Mouse (Mus musculus) forebrain, embryonic 13.5 days (tissue): Measurements from ENCODE around the gene Kras. TPM values are rescaled to one million over a fixed set of nuclear protein-coding genes. Genes with fewer than 3 reads are reported as not detected.

Experiments
- ATAC-seq: fragments of 200-750 bp; cut with Nextera tagmentation; 2 replicates; pipeline ENCODE4 v1.8.0; 2017
- H3K27ac ChIP-seq: fragments of 300-500 bp; sonication (generic); 2 replicates; pipeline ENCODE4 v1.5.1; 2015; ENCODE audit warnings: inconsistent platforms, mild to moderate bottlenecking, moderate library complexity
- H3K27me3 ChIP-seq: fragments of 300-500 bp; sonication (generic); 2 replicates; pipeline ENCODE4 v1.6.1; 2015; ENCODE audit warnings: mild to moderate bottlenecking, inconsistent platforms
- H3K36me3 ChIP-seq: fragments of 300-500 bp; sonication (generic); 2 replicates; pipeline ENCODE4 v1.6.1; 2015; ENCODE audit warnings: mild to moderate bottlenecking, inconsistent platforms; ENCODE audit not compliant: poor library complexity, severe bottlenecking
- H3K4me1 ChIP-seq: fragments of 300-500 bp; sonication (generic); 2 replicates; pipeline ENCODE4 v1.6.1; 2015; ENCODE audit warnings: inconsistent platforms
- H3K4me2 ChIP-seq: fragments of 300-500 bp; sonication (generic); 2 replicates; pipeline ENCODE4 v1.6.1; 2015; ENCODE audit warnings: inconsistent platforms, mild to moderate bottlenecking, moderate library complexity
- H3K4me3 ChIP-seq: fragments of 300-500 bp; sonication (generic); 2 replicates; pipeline ENCODE4 v1.5.1; 2015; ENCODE audit warnings: mild to moderate bottlenecking, inconsistent platforms
- H3K9ac ChIP-seq: fragments of 300-500 bp; sonication (generic); 2 replicates; pipeline ENCODE4 v1.6.1; 2015; ENCODE audit warnings: mild to moderate bottlenecking, inconsistent platforms
- H3K9me3 ChIP-seq: fragments of 300-500 bp; sonication (generic); replicated peaks from 2 replicates; pipeline ENCODE4 v1.6.1; 2016; ENCODE audit warnings: inconsistent platforms
- WGBS: fragments of 180-500 bp; shearing (Covaris S2); methylation state at CpG from one replicate; pipeline ENCODE4 v1.1.7; 2015; 5-methylcytosine and 5-hydroxymethylcytosine counted together
- polyA plus RNA-seq: library from polyadenylated mRNA; unstranded; fragments of >200 nt; fragmentation: Nextera tagmentation; extraction: Ambion mirVana; gene quantifications from 2 replicates; pipeline ENCODE4 v1.2.1, GENCODE M21; 2015

Kras gene
- 107 and 114 TPM in 2 replicates for polyA plus RNA-seq

DNA sequence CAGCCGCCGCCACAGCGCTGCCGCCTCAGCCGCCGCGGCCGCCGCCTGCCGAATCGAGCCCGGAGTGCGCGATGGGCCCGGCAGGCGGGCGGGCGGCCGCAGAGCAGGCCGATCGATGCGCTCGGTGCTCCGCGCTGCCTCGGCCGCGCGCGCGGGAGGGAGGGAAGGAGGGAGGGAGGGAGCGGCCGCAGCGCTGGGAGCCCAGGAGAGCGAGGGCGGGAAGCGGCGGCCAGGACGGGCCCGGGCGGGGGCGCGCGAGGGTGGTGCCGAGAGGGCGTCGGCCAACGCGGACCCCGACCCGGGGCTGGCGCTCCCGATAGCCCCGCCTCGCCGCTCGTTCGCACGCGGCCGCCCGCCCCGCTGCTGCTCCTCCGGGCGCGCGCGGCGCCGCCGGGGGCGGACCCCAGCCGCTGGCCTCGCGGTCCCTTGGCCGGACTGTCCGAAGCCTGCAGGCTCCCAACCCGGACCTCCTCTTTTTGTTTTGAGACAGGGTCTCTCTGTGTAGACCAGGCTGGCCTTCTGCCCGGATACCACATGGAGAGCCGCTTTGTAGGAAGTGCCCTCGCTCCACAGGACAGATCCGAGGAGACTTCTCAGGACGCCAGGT is at the start of gene Kras:
Gene Kras, minus strand, starts transcription at position 55 of the 607 bp plus-strand sequence.
- peak within 1 kb of the TSS; percentile 95 for H3K9ac ChIP-seq
- peaks cover 7% of the 10 kb centered on the region for H3K36me3 ChIP-seq
- no peaks in the 10 kb centered on the region for H3K9me3 ChIP-seq
- H3K4me3 ChIP-seq, result peak within 1 kb of the TSS; percentile 95
- whole genome bisulfite sequencing, result 0% methylated on average over 50 of the region's 83 CpGs
- peak within 1 kb of the TSS; percentile 88 for H3K27ac ChIP-seq
- ATAC-seq, result peak; percentile 91
- H3K4me1 ChIP-seq, result peaks cover 29% of the 10 kb centered on the region
- H3K4me2 ChIP-seq, result peak within 1 kb of the TSS; percentile 83
- 0 out of 2 replicates have a peak, but pooled peaks cover 7% of the 10 kb centered on the region for H3K27me3 ChIP-seq

DNA sequence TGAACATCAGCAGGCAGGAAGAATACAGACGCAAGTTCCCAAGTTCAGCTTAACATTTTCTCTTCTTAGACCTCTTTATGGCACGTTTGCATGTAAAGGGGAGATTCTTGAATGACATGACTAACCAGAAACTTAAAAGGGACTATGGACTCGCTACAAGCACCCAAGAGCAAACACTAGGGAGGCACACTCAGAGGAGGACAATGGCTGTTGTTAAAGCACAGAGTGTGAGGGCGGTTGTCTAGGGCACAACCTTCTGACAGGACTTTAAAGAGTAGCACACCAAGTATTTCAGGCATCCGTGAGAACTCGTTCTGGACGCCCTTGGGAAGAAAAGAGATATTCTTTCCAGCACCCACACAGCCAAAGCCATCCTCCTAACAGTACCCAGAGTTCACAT is 47.6 kb upstream of the Kras start:
- no peak overlapping the region for H3K4me3 ChIP-seq
- no peaks in the 10 kb centered on the region for H3K9me3 ChIP-seq
- H3K27ac ChIP-seq, result no peak overlapping the region
- H3K4me2 ChIP-seq, result no peak overlapping the region
- 0 out of 2 replicates have a peak, but pooled peaks cover 5% of the 10 kb centered on the region for H3K4me1 ChIP-seq
- no peak overlapping the region for H3K9ac ChIP-seq
- H3K36me3 ChIP-seq, result no peaks in the 10 kb centered on the region
- H3K27me3 ChIP-seq, result no peaks in the 10 kb centered on the region
- WGBS, result 70% methylated on average over 7 of the region's 7 CpGs
- ATAC-seq, result no peak

DNA sequence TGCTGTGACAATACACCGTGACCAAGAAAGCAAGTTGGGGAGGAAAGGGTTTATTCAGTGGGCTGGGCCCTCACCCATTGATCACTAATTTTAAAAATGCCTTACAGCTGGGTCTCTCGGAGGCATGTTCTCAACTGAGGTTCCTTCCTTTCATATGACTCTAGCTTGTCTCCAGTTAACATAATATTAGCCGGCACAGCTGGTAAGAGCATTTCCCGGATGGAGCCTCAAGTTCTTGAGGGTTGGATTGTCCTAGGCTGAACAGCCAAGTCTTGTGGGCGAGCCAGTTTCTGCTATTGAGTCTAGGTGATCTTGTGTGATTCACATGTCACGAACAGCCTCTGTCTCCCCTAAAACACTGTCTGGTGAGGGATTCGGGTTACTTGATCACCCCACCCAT is 46.9 kb upstream of the Kras start:
- WGBS, result 92% methylated on average over 7 of the region's 7 CpGs
- H3K36me3 ChIP-seq, result no peaks in the 10 kb centered on the region
- no peak overlapping the region for H3K27ac ChIP-seq
- H3K9me3 ChIP-seq, result no peaks in the 10 kb centered on the region
- ATAC-seq, result no peak
- no peak overlapping the region for H3K4me2 ChIP-seq
- no peak overlapping the region for H3K4me3 ChIP-seq
- H3K4me1 ChIP-seq, result 0 out of 2 replicates have a peak, but pooled peaks cover 5% of the 10 kb centered on the region
- H3K9ac ChIP-seq, result no peak overlapping the region
- H3K27me3 ChIP-seq, result no peaks in the 10 kb centered on the region

DNA sequence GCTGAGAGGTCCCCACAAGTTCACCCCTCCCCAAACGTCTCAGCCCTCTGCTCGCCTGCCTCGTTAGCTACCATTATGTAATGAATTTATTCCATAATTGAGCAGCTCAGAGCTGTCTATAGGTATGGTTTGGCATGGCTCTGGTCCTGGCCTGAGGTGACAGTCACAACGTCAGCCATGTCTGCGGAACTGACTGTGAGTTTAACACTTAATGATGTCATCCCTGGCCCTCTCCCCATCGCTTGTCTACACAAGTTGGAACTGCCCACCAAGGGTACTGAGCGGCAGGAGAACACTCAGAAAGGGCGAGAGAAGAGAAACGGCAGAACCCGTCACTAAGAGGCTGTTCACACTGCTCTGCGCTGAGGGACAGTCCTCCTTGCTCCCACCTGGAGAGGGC is 45.1 kb upstream of the Kras start:
- peak; percentile 50; the same call in 1 of the 2 replicates for ATAC-seq
- H3K27ac ChIP-seq, result no peak overlapping the region
- H3K4me1 ChIP-seq, result 0 out of 2 replicates have a peak, but pooled peaks cover 5% of the 10 kb centered on the region
- WGBS, result 55% methylated on average over 11 of the region's 11 CpGs
- no peak overlapping the region for H3K9ac ChIP-seq
- no peaks in the 10 kb centered on the region for H3K9me3 ChIP-seq
- no peaks in the 10 kb centered on the region for H3K36me3 ChIP-seq
- H3K27me3 ChIP-seq, result no peaks in the 10 kb centered on the region
- H3K4me3 ChIP-seq, result no peak overlapping the region
- no peak overlapping the region for H3K4me2 ChIP-seq

DNA sequence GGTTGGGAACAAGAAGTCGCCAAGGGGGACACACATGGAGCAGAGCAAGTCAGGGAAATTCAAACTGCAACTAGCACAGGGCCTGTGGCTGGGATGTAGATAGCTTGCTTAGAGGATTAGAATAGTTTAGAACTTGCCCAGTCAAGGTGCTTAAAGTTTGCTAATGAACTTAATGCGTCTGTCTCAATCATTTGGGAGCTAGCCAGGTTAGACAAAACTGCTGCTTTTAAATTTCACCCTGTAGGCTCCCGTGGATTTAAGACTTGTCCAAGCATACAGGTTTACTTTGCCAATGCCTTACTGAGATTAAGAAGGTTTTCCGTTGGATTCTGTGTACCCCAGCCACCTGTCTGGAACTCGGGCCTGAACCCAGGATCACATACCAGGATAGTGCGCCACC is 43.1 kb upstream of the Kras start:
- Histone ChIP-seq H3K9ac (no peak overlapping the region), H3K27ac (no peak overlapping the region), H3K4me2 (no peak overlapping the region), H3K4me1 (0 out of 2 replicates have a peak, but pooled peaks cover 5% of the 10 kb centered on the region), H3K27me3 (no peaks in the 10 kb centered on the region), H3K9me3 (no peaks in the 10 kb centered on the region), H3K36me3 (no peaks in the 10 kb centered on the region), H3K4me3 (no peak overlapping the region)
- WGBS, result 76% methylated on average over 6 of the region's 6 CpGs
- ATAC-seq, result no peak

DNA sequence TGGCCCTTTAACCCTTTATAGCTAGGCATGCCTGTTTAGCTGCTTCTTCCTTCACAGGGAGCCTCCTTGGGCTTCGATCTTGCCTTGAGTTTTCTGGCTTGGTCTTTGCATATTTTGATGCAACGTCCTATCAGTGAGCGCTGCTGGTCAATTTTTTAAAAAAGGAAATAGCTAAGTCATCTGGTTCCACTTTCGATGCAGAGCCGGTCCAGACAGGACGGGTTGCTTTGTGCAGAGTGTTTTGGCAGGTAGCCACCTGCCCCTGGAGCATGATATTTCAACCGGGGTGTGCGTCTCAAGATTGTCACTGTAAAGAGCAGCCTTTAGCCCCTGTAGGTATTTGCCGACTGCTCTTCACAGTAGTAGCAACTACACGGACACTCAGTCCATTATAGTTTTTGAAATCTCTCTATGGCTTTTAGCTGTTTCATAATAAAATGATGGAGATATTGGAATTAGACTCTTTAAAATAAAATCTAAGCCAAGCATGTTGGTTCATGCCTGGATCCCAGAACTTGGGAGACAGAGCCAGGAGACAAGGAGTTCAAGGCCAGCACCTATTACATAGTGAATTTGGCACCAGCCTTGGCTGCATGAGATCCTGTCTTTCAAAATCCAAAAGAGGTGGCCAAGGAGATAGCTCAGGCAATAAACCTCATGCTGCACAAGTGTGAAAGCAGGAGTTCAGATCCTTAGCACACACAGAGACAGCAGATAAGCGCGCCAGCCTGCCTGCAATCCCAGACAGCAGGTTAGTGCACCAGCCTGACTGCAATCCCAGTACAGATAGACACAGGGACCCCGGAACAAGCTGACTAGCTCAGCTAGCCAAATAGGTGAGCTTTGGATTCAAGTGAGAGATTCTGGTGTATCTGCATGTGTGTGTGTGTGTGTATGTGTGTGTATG is 41.6 kb upstream of the Kras start:
- Histone ChIP-seq H3K9ac (no peak overlapping the region), H3K27ac (no peak overlapping the region), H3K27me3 (no peaks in the 10 kb centered on the region), H3K9me3 (no peaks in the 10 kb centered on the region), H3K36me3 (no peaks in the 10 kb centered on the region), H3K4me1 (0 out of 2 replicates have a peak, but pooled peaks cover 5% of the 10 kb centered on the region), H3K4me3 (no peak overlapping the region), H3K4me2 (no peak overlapping the region)
- WGBS, result 84% methylated on average over 13 of the region's 13 CpGs
- no peak for ATAC-seq

DNA sequence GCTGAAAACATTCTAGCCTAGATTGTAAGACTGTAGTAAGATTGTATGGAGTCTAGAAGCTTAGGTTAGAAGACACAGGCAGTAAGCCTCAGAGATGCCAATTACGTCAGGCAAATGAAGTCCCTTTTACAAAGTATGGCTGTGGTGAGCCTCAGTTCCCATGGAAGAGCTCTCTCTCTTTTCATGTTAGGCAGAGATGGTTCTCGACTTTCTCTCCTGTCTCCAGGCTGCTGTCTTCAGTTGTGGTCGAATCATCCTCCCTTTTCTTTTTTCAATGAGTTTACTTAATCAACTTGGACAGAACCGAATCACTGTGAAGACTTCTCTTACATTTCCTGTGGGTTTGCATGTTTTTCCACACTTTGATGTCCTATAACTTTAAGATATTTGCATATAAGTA is 35.6 kb upstream of the Kras start:
- H3K27me3 ChIP-seq, result no peaks in the 10 kb centered on the region
- no peaks in the 10 kb centered on the region for H3K9me3 ChIP-seq
- no peaks in the 10 kb centered on the region for H3K36me3 ChIP-seq
- no peak for ATAC-seq
- H3K4me2 ChIP-seq, result no peak overlapping the region
- H3K9ac ChIP-seq, result no peak overlapping the region
- no peaks in the 10 kb centered on the region for H3K4me1 ChIP-seq
- 84% methylated on average over 4 of the region's 4 CpGs for WGBS
- no peak overlapping the region for H3K4me3 ChIP-seq
- H3K27ac ChIP-seq, result no peak overlapping the region

DNA sequence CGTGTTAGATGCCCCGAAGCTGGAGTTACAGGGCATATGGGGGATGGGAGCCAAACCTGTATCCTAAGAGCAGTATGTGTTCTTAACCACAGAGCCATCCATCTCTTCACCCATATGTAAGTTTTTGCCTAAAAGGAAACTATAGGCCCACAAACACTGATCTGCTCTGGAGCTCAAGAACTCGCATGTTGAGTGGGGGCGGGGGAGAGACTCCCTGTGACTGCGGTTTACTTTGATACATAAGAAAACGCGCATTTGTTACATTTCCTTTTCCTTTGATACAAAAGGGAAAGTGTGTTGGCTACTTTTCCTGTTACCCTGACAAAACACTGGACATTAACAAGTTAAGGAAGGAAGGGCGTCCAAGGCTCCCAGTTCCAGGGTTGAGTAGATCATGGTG is 34.2 kb upstream of the Kras start:
- H3K9ac ChIP-seq, result no peak overlapping the region
- H3K4me2 ChIP-seq, result no peak overlapping the region
- no peak overlapping the region for H3K4me3 ChIP-seq
- H3K9me3 ChIP-seq, result no peaks in the 10 kb centered on the region
- H3K27ac ChIP-seq, result no peak overlapping the region
- H3K4me1 ChIP-seq, result no peaks in the 10 kb centered on the region
- H3K36me3 ChIP-seq, result no peaks in the 10 kb centered on the region
- 91% methylated on average over 8 of the region's 8 CpGs for WGBS
- ATAC-seq, result no peak
- H3K27me3 ChIP-seq, result no peaks in the 10 kb centered on the region

DNA sequence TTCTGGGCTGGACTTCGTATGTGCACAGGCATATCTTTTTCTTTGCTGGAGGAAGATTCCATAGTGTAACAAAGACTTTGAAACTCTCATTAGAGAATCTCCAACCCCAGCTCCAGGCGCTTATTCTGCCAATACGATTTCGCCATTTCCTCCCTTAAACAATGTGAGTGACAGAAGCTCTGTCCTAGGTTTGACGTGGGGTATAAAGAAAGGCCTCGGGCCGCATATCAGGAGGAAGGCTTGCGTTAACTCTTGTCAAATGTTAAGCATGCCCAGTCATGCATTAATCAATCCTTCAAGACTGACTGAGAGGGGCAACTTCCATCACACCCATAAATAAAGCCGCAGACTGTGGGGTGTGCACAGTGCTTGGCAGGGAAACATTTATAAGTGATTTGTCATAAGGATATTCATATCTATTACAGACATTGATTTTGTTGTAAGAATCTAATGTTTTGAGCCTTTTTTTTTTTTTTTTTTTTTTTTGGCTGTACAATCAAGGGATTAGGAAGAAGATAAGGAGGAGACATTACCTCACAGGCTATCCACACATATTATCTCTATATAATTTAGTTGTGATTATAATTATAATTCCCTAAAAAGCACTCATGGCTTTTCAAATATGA is 27.2 kb upstream of the Kras start:
- Histone ChIP-seq H3K4me3 (no peak overlapping the region), H3K9me3 (no peaks in the 10 kb centered on the region), H3K27me3 (no peaks in the 10 kb centered on the region), H3K4me2 (no peak overlapping the region), H3K4me1 (peaks cover 8% of the 10 kb centered on the region), H3K9ac (no peak overlapping the region), H3K36me3 (no peaks in the 10 kb centered on the region), H3K27ac (no peak overlapping the region)
- WGBS, result 46% methylated on average over 9 of the region's 9 CpGs
- no peak for ATAC-seq

DNA sequence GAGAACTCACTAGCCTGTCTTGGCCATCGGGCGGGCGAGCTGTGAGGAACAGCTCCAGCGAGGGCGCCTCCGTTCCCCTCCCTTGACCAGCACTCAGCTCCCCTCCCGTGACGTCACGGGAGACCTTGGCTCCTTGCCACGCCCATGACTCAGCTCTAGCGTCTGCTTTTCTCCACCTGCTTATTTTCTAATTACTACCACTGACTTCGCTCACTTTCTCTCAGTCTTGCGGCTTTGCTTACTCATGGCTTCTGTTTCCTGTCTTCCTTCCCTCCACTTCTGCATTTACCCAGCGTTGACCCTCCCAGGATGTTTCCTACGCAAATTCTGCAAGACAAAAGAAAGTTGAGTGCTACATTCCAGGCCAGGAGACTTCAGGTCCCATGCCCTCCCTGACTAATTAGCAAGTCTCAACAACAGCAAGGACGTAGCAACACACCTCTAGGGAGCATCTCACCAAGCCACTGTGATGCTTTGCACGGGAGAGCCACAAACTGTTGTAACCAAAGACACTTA is 26.3 kb upstream of the Kras start:
- H3K4me3 ChIP-seq, result no peak overlapping the region
- 3% methylated on average over 17 of the region's 17 CpGs for WGBS
- H3K4me2 ChIP-seq, result peak overlapping the region; percentile 48
- no peaks in the 10 kb centered on the region for H3K36me3 ChIP-seq
- H3K27ac ChIP-seq, result no peak overlapping the region
- no peak overlapping the region for H3K9ac ChIP-seq
- H3K9me3 ChIP-seq, result no peaks in the 10 kb centered on the region
- ATAC-seq, result peak; percentile 58; the same call in 1 of the 2 replicates
- no peaks in the 10 kb centered on the region for H3K27me3 ChIP-seq
- peaks cover 8% of the 10 kb centered on the region for H3K4me1 ChIP-seq

DNA sequence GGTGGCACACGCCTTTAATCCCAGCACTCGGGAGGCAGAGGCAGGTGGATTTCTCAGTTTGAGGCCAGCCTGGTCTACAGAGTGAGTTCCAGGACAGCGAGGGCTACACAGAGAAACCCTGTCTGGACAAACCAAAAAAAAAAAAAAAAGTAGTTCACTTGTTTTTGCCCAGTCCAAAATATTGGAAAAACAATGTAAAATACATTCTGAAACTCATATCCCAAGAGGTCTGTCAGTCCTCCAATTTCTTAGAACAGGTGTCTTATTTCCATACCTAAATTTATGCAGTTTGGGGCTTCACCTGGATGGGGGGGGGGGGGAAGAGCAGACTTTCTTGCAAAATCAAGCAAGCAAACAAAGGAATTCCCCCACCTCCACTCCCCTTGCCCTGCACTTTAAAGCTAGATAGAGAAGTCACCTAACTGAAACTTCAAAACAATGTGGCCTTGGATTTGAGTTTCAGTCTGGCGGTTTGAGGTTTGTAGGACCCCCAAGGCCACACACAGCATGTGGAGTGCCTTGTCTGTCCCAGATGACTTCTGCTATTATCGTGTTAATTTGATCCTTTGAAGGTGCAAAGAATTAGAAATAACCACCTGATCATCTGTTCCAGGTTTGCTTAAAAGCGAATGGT is 25.7 kb upstream of the Kras start:
- Histone ChIP-seq H3K4me3 (no peak overlapping the region), H3K9me3 (no peaks in the 10 kb centered on the region), H3K9ac (no peak overlapping the region), H3K27ac (no peak overlapping the region), H3K27me3 (no peaks in the 10 kb centered on the region), H3K36me3 (no peaks in the 10 kb centered on the region), H3K4me2 (peak overlapping the region; percentile 48), H3K4me1 (peaks cover 8% of the 10 kb centered on the region)
- no peak for ATAC-seq
- 55% methylated on average over 6 of the region's 6 CpGs for WGBS
